Mouse (Mus musculus) CH12.LX (cell line): ENCODE results near the gene Gse1.

Experiments
- CTCF ChIP-seq, 2 experiments: IDR thresholded peaks in 1 of 2; conservative IDR thresholded peaks in 1 of 2; 2 replicates each; pipeline ENCODE4 v1.5.1; 2011 to 2012; ENCODE audit warnings: low read depth in 2 of 2, low read length in 2 of 2, improper control_type of control experiment in 1 of 2, inconsistent platforms in 1 of 2, mild to moderate bottlenecking in 1 of 2, moderate library complexity in 1 of 2
- EP300 ChIP-seq: IDR thresholded peaks from 2 replicates; pipeline ENCODE4 v1.6.1; 2011; ENCODE audit warnings: low read length, improper control_type of control experiment
- ETS1 ChIP-seq: conservative IDR thresholded peaks from 2 replicates; pipeline ENCODE4 v1.6.1; 2012; ENCODE audit warnings: low read depth, mild to moderate bottlenecking, inconsistent platforms, low read length, improper control_type of control experiment, moderate library complexity
- GABPA ChIP-seq: IDR thresholded peaks from 2 replicates; pipeline ENCODE4 v1.6.1; 2012; ENCODE audit warnings: low read depth, low read length, improper control_type of control experiment, inconsistent platforms; ENCODE audit not compliant: insufficient replicate concordance
- MAZ ChIP-seq: IDR thresholded peaks from 2 replicates; pipeline ENCODE4 v1.6.1; 2012; ENCODE audit warnings: low read depth, mild to moderate bottlenecking, inconsistent platforms, low read length, improper control_type of control experiment, moderate library complexity
- MXI1 ChIP-seq: IDR thresholded peaks from 2 replicates; pipeline ENCODE4 v1.6.1; 2011; ENCODE audit warnings: mild to moderate bottlenecking, low read depth, low read length, improper control_type of control experiment
- TBP ChIP-seq: conservative IDR thresholded peaks from 2 replicates; pipeline ENCODE4 v1.6.1; 2011; ENCODE audit warnings: low read depth, low read length, improper control_type of control experiment
- UBTF ChIP-seq: IDR thresholded peaks from 2 replicates; pipeline ENCODE4 v1.6.1; 2012; ENCODE audit warnings: low read depth, mild to moderate bottlenecking, inconsistent platforms, low read length, improper control_type of control experiment, moderate library complexity
- USF1 ChIP-seq: IDR thresholded peaks from 2 replicates; pipeline ENCODE4 v1.6.1; 2014; ENCODE audit warnings: low read depth, mild to moderate bottlenecking, inconsistent platforms, low read length, improper control_type of control experiment
- USF2 ChIP-seq: conservative IDR thresholded peaks from 2 replicates; pipeline ENCODE4 v1.6.1; 2011; ENCODE audit warnings: low read depth, low read length, improper control_type of control experiment

DNA sequence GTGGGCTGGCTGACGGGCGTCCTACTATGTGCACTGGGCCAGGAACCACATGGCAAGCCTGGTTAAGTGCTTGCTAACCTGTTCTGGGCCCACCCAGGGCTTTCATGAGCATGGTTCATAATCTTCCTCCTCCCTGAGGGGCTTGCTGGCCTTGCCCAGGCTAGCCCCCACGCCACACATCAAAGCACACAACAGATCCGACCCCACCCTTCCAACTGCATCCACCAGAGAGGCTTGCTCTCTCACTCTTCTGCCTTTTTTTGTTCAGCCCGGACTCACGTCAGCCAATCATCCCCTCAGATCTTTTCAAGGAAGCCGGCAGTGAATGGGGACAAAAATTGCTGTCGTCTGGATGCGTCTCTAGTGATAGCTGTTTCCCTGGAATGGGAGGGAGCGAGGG lies 112.9 kb downstream of the Gse1 start:
- TF ChIP-seq EP300 (no peak), USF1 (no peak), CTCF (conservative IDR thresholded peaks at IDR 0.05 in 1 of 2, IDR thresholded peaks at IDR 0.05 in 1 of 2; ENCODE audit: low read depth in 2 of 2, low read length in 2 of 2) (no peak), MXI1 (no peak), TBP (no peak), ETS1 (no peak), GABPA (no peak), MAZ (no peak), USF2 (no peak), UBTF (no peak)
